Mouse (Mus musculus) liver, adult (tissue): Measurements from ENCODE around the gene Amd2.

ENCODE experiments used
- GATA4 ChIP-seq: IDR thresholded peaks from 2 replicates; pipeline ENCODE4 v1.6.1; 2014; ENCODE audit warnings: mild to moderate bottlenecking, low read length; ENCODE audit not compliant: insufficient replicate concordance

The Amd2 gene

GRCm38 (mm10) chr10:35711792-35712191 is at the start of gene Amd2:
Amd2 (minus strand) TSS chr10:35711892.
- TF ChIP-seq GATA4 = no peak

GRCm38 (mm10) chr10:35761280-35761679 is 49.6 kb upstream of the Amd2 start:
- TF ChIP-seq GATA4 = no peak

- no peak for TF ChIP-seq GATA4
Measured at GRCm38 (mm10) chr10:35737639-35738038, 25.9 kb upstream of the Amd2 start.

- no peak for TF ChIP-seq GATA4
Measured at GRCm38 (mm10) chr10:35714266-35714665, 2.6 kb upstream of the Amd2 start.
